Mouse (Mus musculus) ES-E14 (cell line): ENCODE results near the gene Socs3. TPM values are rescaled to one million over a fixed set of nuclear protein-coding genes. Genes with fewer than 3 reads are reported as not detected.
A peak's percentile ranks its signal among the peaks of the same experiment; 100 is the strongest.

Experiments
- DNase-seq: peaks from one replicate; pipeline ENCODE4 v3.0.0-alpha.2; 2013; ENCODE audit warnings: low read depth, low spot score
- H3K27ac ChIP-seq: 2 replicates; pipeline ENCODE4 v1.5.1; 2012; ENCODE audit warnings: low read depth, mild to moderate bottlenecking, low read length, moderate library complexity, mixed read lengths; ENCODE audit not compliant: poor library complexity, insufficient read depth, severe bottlenecking
- H3K36me3 ChIP-seq: 2 replicates; pipeline ENCODE4 v1.6.1; 2012; ENCODE audit warnings: mild to moderate bottlenecking, low read length, moderate library complexity, mixed read lengths; ENCODE audit not compliant: control insufficient read depth, poor library complexity, insufficient read depth, severe bottlenecking
- H3K4me1 ChIP-seq, 2 experiments: fragments of 150-350 bp in 1 of 2; sonication (generic) in 1 of 2; 2 replicates each; pipeline ENCODE4 v1.6.1; 2012; ENCODE audit warnings: low read length in 2 of 2, mild to moderate bottlenecking in 1 of 2, mixed read lengths in 1 of 2; ENCODE audit not compliant: control insufficient read depth in 2 of 2, insufficient read depth in 2 of 2, poor library complexity in 1 of 2
- H3K4me3 ChIP-seq, 2 experiments: fragments of 150-350 bp in 1 of 2; sonication (generic) in 1 of 2; 2 replicates each; pipeline ENCODE4 v1.5.1; 2012; ENCODE audit warnings: low read length in 2 of 2, low read depth in 1 of 2, mild to moderate bottlenecking in 1 of 2, mixed read lengths in 1 of 2; ENCODE audit not compliant: insufficient read depth in 1 of 2, poor library complexity in 1 of 2, severe bottlenecking in 1 of 2
- H3K9ac ChIP-seq: 2 replicates; pipeline ENCODE4 v1.6.1; 2012; ENCODE audit warnings: low read depth, mild to moderate bottlenecking, low read length, mixed read lengths; ENCODE audit not compliant: poor library complexity, insufficient read depth, severe bottlenecking
- H3K9me3 ChIP-seq: fragments of 150-350 bp; sonication (generic); 2 replicates; pipeline ENCODE4 v1.6.1; 2012; ENCODE audit warnings: low read depth, mild to moderate bottlenecking, low read length; ENCODE audit not compliant: control insufficient read depth, insufficient read depth
- CHD2 ChIP-seq: IDR thresholded peaks from 2 replicates; pipeline ENCODE4 v1.6.1; 2014; ENCODE audit warnings: mild to moderate bottlenecking, low read depth, low read length, inconsistent platforms
- HCFC1 ChIP-seq: IDR thresholded peaks from 2 replicates; pipeline ENCODE4 v1.6.1; 2012; ENCODE audit warnings: low read length, inconsistent platforms, borderline replicate concordance; ENCODE audit not compliant: insufficient read depth
- MAFK ChIP-seq: IDR thresholded peaks from 2 replicates; pipeline ENCODE4 v1.6.1; 2014; ENCODE audit warnings: mild to moderate bottlenecking, low read depth, low read length, inconsistent platforms; ENCODE audit not compliant: insufficient read depth
- ZC3H11A ChIP-seq: IDR thresholded peaks from 2 replicates; pipeline ENCODE4 v1.6.1; 2012; ENCODE audit warnings: low read depth, mild to moderate bottlenecking, inconsistent platforms, low read length, borderline replicate concordance
- ZNF384 ChIP-seq: IDR thresholded peaks from 2 replicates; pipeline ENCODE4 v1.6.1; 2012; ENCODE audit warnings: low read depth, low read length, inconsistent platforms
- in situ Hi-C, 2 experiments: fragments of 600-800 bp; cut with MboI; formaldehyde crosslinking; loops; one replicate each; pipeline ENCODE4 v1.15.1; 2025; ENCODE audit warnings: low sequenced_read_pairs in 2 of 2, inconsistent platforms in 1 of 2; ENCODE audit not compliant: unreplicated experiment in 2 of 2
- total RNA-seq: library from RNA; depleted of rRNA; stranded (reverse); fragments of 300-350 nt; gene quantifications from 2 replicates; pipeline ENCODE4 v1.2.3, GENCODE M21; 2012

Socs3 gene
- total RNA-seq, 1 experiment, result 69.8 TPM

- H3K9me3 ChIP-seq, result no peaks in the 10 kb centered on the region
- TF ChIP-seq ZC3H11A (no peak), HCFC1 (no peak), MAFK (no peak), ZNF384 (no peak)
- H3K4me3 ChIP-seq, result peak overlapping the region; percentile 31 to 38; a peak in 2 of 4 replicates
- no peak for DNase-seq
- H3K4me1 ChIP-seq, result peaks cover 43 to 45% of the 10 kb centered on the region in 2 experiments
- peak overlapping the region; percentile 46; the same call in 1 of the 2 replicates for H3K27ac ChIP-seq
- H3K9ac ChIP-seq, result peak overlapping the region; percentile 35; the same call in 1 of the 2 replicates
- in situ Hi-C loops, result no loop called here
- H3K36me3 ChIP-seq, result peaks cover 27% of the 10 kb centered on the region
Measured at GRCm38 (mm10) chr11:118008144-118008805, 38.4 kb upstream of the Socs3 start.

GRCm38 (mm10) chr11:118007460-118008143 is 37.8 kb upstream of the Socs3 start:
- no peaks in the 10 kb centered on the region for H3K9me3 ChIP-seq
- peak overlapping the region; percentile 29 to 36 for H3K4me3 ChIP-seq
- peaks cover 39 to 43% of the 10 kb centered on the region in 2 experiments for H3K4me1 ChIP-seq
- no peak for TF ChIP-seq HCFC1
- TF ChIP-seq ZC3H11A, result no peak
- no peak for TF ChIP-seq CHD2
- no peak for TF ChIP-seq ZNF384
- peaks cover 32% of the 10 kb centered on the region for H3K36me3 ChIP-seq
- in situ Hi-C loops, result no loop called here
- peak overlapping the region; percentile 87 for H3K27ac ChIP-seq
- peak overlapping the region; percentile 15; the same call in 1 of the 2 replicates for H3K9ac ChIP-seq
- DNase-seq, result peak; percentile 89

GRCm38 (mm10) chr11:118004217-118004616 is 34.4 kb upstream of the Socs3 start:
- DNase-seq, result no peak
- TF ChIP-seq MAFK (no peak), ZNF384 (no peak), HCFC1 (no peak), ZC3H11A (no peak), CHD2 (no peak)
- Histone ChIP-seq H3K4me3 (no peak overlapping the region), H3K9me3 (no peaks in the 10 kb centered on the region), H3K9ac (no peak overlapping the region), H3K4me1 (peaks cover 19 to 29% of the 10 kb centered on the region in 2 experiments), H3K27ac (no peak overlapping the region), H3K36me3 (peaks cover 62% of the 10 kb centered on the region)
- in situ Hi-C loops, result no loop called here

GRCm38 (mm10) chr11:118003718-118004117 is 33.9 kb upstream of the Socs3 start:
- in situ Hi-C loops, result no loop called here
- H3K9me3 ChIP-seq, result no peaks in the 10 kb centered on the region
- TF ChIP-seq ZNF384 (no peak), ZC3H11A (no peak)
- no peak overlapping the region for H3K9ac ChIP-seq
- no peak for DNase-seq
- H3K36me3 ChIP-seq, result peaks cover 62% of the 10 kb centered on the region
- no peak overlapping the region for H3K27ac ChIP-seq
- peaks cover 16 to 25% of the 10 kb centered on the region in 2 experiments for H3K4me1 ChIP-seq
- no peak overlapping the region for H3K4me3 ChIP-seq
